In genomic region chr9:122424941-122425608, GRCm38 (mm10) we compare ENCODE assay signal across 8 mouse cellular contexts.
DNase-seq lines count a peak whose midpoint lies in the region; ATAC-seq lines count a peak whose summit lies in the region.

No protein-coding gene starts in this region.

- H3K36me3 ChIP-seq in forebrain, embryonic 12.5 days (replicated peaks): no peaks in the 10 kb centered on the region

- no peak overlapping the region for H3K9ac ChIP-seq in forebrain, embryonic 12.5 days

- H3K27me3 ChIP-seq in forebrain, embryonic 12.5 days: peaks cover 32% of the 10 kb centered on the region

- no peak overlapping the region for H3K4me3 ChIP-seq in forebrain, embryonic 12.5 days (replicated peaks)

- DNase-seq in retina, postnatal 1 day: peak; percentile 43
- no peak for DNase-seq in retina, embryonic 14.5 days (ENCODE audit: low spot score)
- peak; percentile 87 for DNase-seq in adrenal gland, postnatal 14 days
- peak; percentile 21 to 32 for DNase-seq in gastrocnemius, postnatal 36 days
- peak; percentile 58 for DNase-seq in liver
- DNase-seq in skeletal muscle tissue, adult 2 months (ENCODE audit: low read depth, low spot score): peak; percentile 32
- DNase-seq in frontal cortex, postnatal 10 days (ENCODE audit: low spot score in 2 of 2): no peak

- no peak for ATAC-seq in forebrain, embryonic 12.5 days (ENCODE audit: low FRiP score)

- H3K4me2 ChIP-seq in forebrain, embryonic 12.5 days: no peak overlapping the region

- no peaks in the 10 kb centered on the region for H3K4me1 ChIP-seq in forebrain, embryonic 12.5 days

- 46% methylated on average over 14 of the region's 14 CpGs for WGBS in forebrain, embryonic 12.5 days

- intact Hi-C loops in gastrocnemius, postnatal 36 days (cut with DNase I): no loop called here

- H3K9me3 ChIP-seq in forebrain, embryonic 12.5 days: no peaks in the 10 kb centered on the region

- H3K27ac ChIP-seq in forebrain, embryonic 12.5 days: no peak overlapping the region

Comparison
In these comparisons a context has a peak if more than half of its experiments do, and no peak if none do; other contexts are left out.
1. DNase-seq: peak in retina, postnatal 1 day (single experiment), adrenal gland, postnatal 14 days (single experiment), gastrocnemius, postnatal 36 days (2 of 2), liver (single experiment) and skeletal muscle tissue, adult 2 months (single experiment); none in retina, embryonic 14.5 days (single experiment) and frontal cortex, postnatal 10 days (0 of 2).